Mouse (Mus musculus): ENCODE measurements around the gene Adat3. TPM values are rescaled to one million over a fixed set of nuclear protein-coding genes. Genes with fewer than 3 reads are reported as not detected.
A peak's percentile ranks its signal among the peaks of the same experiment; 100 is the strongest.

The Adat3 gene
- total RNA-seq, 1 experiment, result 12.7 TPM

GRCm38 (mm10) chr10:80609269-80609924, 6.7 kb downstream of the Adat3 start:
- H3K27ac ChIP-seq (ENCODE audit: insufficient read depth, low read depth, low read length, poor library complexity, severe bottlenecking), result no peak overlapping the region
- no peak for DNase-seq (ENCODE audit: low read depth, low spot score)
- no peak for TF ChIP-seq CHD2 (IDR thresholded peaks at IDR 0.05; ENCODE audit: low read depth, low read length)
- no peaks in the 10 kb centered on the region for H3K9me3 ChIP-seq (ENCODE audit: control insufficient read depth, insufficient read depth, low read depth, low read length)
- in situ Hi-C loops (cut with MboI; ENCODE audit: low sequenced_read_pairs in 2 of 2, unreplicated experiment in 2 of 2), result no loop called here
- no peak overlapping the region for H3K9ac ChIP-seq (ENCODE audit: insufficient read depth, low read depth, low read length, poor library complexity, severe bottlenecking)
- H3K36me3 ChIP-seq (ENCODE audit: control insufficient read depth, insufficient read depth, low read length, poor library complexity, severe bottlenecking), result peaks cover 51% of the 10 kb centered on the region
- no peak overlapping the region for H3K4me3 ChIP-seq (ENCODE audit: insufficient read depth in 1 of 2, low read depth in 1 of 2, low read length in 2 of 2, poor library complexity in 1 of 2, severe bottlenecking in 1 of 2)
- H3K4me1 ChIP-seq (ENCODE audit: control insufficient read depth in 2 of 2, insufficient read depth in 2 of 2, low read length in 2 of 2, poor library complexity in 1 of 2), result peaks cover 0 to 18% of the 10 kb centered on the region in 2 experiments; a peak in 1 of 4 replicates

GRCm38 (mm10) chr10:80610116-80610785, 7.6 kb downstream of the Adat3 start:
- Histone ChIP-seq H3K4me3 (ENCODE audit: insufficient read depth in 1 of 2, low read depth in 1 of 2, low read length in 2 of 2, poor library complexity in 1 of 2, severe bottlenecking in 1 of 2) (no peak overlapping the region), H3K9me3 (ENCODE audit: control insufficient read depth, insufficient read depth, low read depth, low read length) (no peaks in the 10 kb centered on the region), H3K9ac (ENCODE audit: insufficient read depth, low read depth, low read length, poor library complexity, severe bottlenecking) (no peak overlapping the region), H3K36me3 (ENCODE audit: control insufficient read depth, insufficient read depth, low read length, poor library complexity, severe bottlenecking) (peaks cover 57% of the 10 kb centered on the region), H3K27ac (ENCODE audit: insufficient read depth, low read depth, low read length, poor library complexity, severe bottlenecking) (no peak overlapping the region), H3K4me1 (ENCODE audit: control insufficient read depth in 2 of 2, insufficient read depth in 2 of 2, low read length in 2 of 2, poor library complexity in 1 of 2) (peaks cover 0 to 14% of the 10 kb centered on the region in 2 experiments; a peak in 1 of 4 replicates)
- TF ChIP-seq ZNF384 (IDR thresholded peaks at IDR 0.05; ENCODE audit: low read depth, low read length) (no peak), HCFC1 (IDR thresholded peaks at IDR 0.05; ENCODE audit: borderline replicate concordance, insufficient read depth, low read length) (no peak), ZC3H11A (IDR thresholded peaks at IDR 0.05; ENCODE audit: borderline replicate concordance, low read depth, low read length) (no peak), CHD2 (IDR thresholded peaks at IDR 0.05; ENCODE audit: low read depth, low read length) (no peak), MAFK (IDR thresholded peaks at IDR 0.05; ENCODE audit: insufficient read depth, low read depth, low read length) (no peak)
- DNase-seq (ENCODE audit: low read depth, low spot score), result no peak
- in situ Hi-C loops (cut with MboI; ENCODE audit: low sequenced_read_pairs in 2 of 2, unreplicated experiment in 2 of 2), result no loop called here

GRCm38 (mm10) chr10:80611024-80611423, 8.3 kb downstream of the Adat3 start:
- H3K36me3 ChIP-seq (ENCODE audit: control insufficient read depth, insufficient read depth, low read length, poor library complexity, severe bottlenecking), result peaks cover 60% of the 10 kb centered on the region
- in situ Hi-C loops (cut with MboI; ENCODE audit: low sequenced_read_pairs in 2 of 2, unreplicated experiment in 2 of 2), result no loop called here
- TF ChIP-seq CHD2 (IDR thresholded peaks at IDR 0.05; ENCODE audit: low read depth, low read length) (no peak), ZNF384 (IDR thresholded peaks at IDR 0.05; ENCODE audit: low read depth, low read length) (no peak), MAFK (IDR thresholded peaks at IDR 0.05; ENCODE audit: insufficient read depth, low read depth, low read length) (no peak)
- peaks cover 0 to 14% of the 10 kb centered on the region in 2 experiments; a peak in 1 of 4 replicates for H3K4me1 ChIP-seq (ENCODE audit: control insufficient read depth in 2 of 2, insufficient read depth in 2 of 2, low read length in 2 of 2, poor library complexity in 1 of 2)
- no peaks in the 10 kb centered on the region for H3K9me3 ChIP-seq (ENCODE audit: control insufficient read depth, insufficient read depth, low read depth, low read length)
- H3K9ac ChIP-seq (ENCODE audit: insufficient read depth, low read depth, low read length, poor library complexity, severe bottlenecking), result no peak overlapping the region
- no peak overlapping the region for H3K27ac ChIP-seq (ENCODE audit: insufficient read depth, low read depth, low read length, poor library complexity, severe bottlenecking)
- DNase-seq (ENCODE audit: low read depth, low spot score), result no peak
- H3K4me3 ChIP-seq (ENCODE audit: insufficient read depth in 1 of 2, low read depth in 1 of 2, low read length in 2 of 2, poor library complexity in 1 of 2, severe bottlenecking in 1 of 2), result no peak overlapping the region

- Histone ChIP-seq H3K9me3 (ENCODE audit: control insufficient read depth, insufficient read depth, low read depth, low read length) (no peaks in the 10 kb centered on the region), H3K27ac (ENCODE audit: insufficient read depth, low read depth, low read length, poor library complexity, severe bottlenecking) (no peak overlapping the region), H3K9ac (ENCODE audit: insufficient read depth, low read depth, low read length, poor library complexity, severe bottlenecking) (no peak overlapping the region), H3K4me1 (ENCODE audit: control insufficient read depth in 2 of 2, insufficient read depth in 2 of 2, low read length in 2 of 2, poor library complexity in 1 of 2) (peaks cover 0 to 11% of the 10 kb centered on the region in 2 experiments; a peak in 1 of 4 replicates), H3K4me3 (ENCODE audit: insufficient read depth in 1 of 2, low read depth in 1 of 2, low read length in 2 of 2, poor library complexity in 1 of 2, severe bottlenecking in 1 of 2) (no peak overlapping the region), H3K36me3 (ENCODE audit: control insufficient read depth, insufficient read depth, low read length, poor library complexity, severe bottlenecking) (peaks cover 54% of the 10 kb centered on the region)
- no peak for TF ChIP-seq ZNF384 (IDR thresholded peaks at IDR 0.05; ENCODE audit: low read depth, low read length)
- TF ChIP-seq ZC3H11A (IDR thresholded peaks at IDR 0.05; ENCODE audit: borderline replicate concordance, low read depth, low read length), result no peak
- DNase-seq (ENCODE audit: low read depth, low spot score), result no peak
- in situ Hi-C loops (cut with MboI; ENCODE audit: low sequenced_read_pairs in 2 of 2, unreplicated experiment in 2 of 2), result no loop called here
Observed at GRCm38 (mm10) chr10:80611905-80612304, 9.2 kb downstream of the Adat3 start.

- H3K36me3 ChIP-seq (ENCODE audit: control insufficient read depth, insufficient read depth, low read length, poor library complexity, severe bottlenecking), result peaks cover 35% of the 10 kb centered on the region
- peaks cover 0 to 3% of the 10 kb centered on the region in 2 experiments; a peak in 1 of 4 replicates for H3K4me1 ChIP-seq (ENCODE audit: control insufficient read depth in 2 of 2, insufficient read depth in 2 of 2, low read length in 2 of 2, poor library complexity in 1 of 2)
- no peak overlapping the region for H3K4me3 ChIP-seq (ENCODE audit: insufficient read depth in 1 of 2, low read depth in 1 of 2, low read length in 2 of 2, poor library complexity in 1 of 2, severe bottlenecking in 1 of 2)
- 0 out of 2 replicates have a peak overlapping the region, but pooled peaks have one; percentile 5 for H3K9ac ChIP-seq (ENCODE audit: insufficient read depth, low read depth, low read length, poor library complexity, severe bottlenecking)
- no peaks in the 10 kb centered on the region for H3K9me3 ChIP-seq (ENCODE audit: control insufficient read depth, insufficient read depth, low read depth, low read length)
- H3K27ac ChIP-seq (ENCODE audit: insufficient read depth, low read depth, low read length, poor library complexity, severe bottlenecking), result no peak overlapping the region
- TF ChIP-seq CHD2 (IDR thresholded peaks at IDR 0.05; ENCODE audit: low read depth, low read length), result no peak
- no peak for TF ChIP-seq ZNF384 (IDR thresholded peaks at IDR 0.05; ENCODE audit: low read depth, low read length)
- no peak for TF ChIP-seq HCFC1 (IDR thresholded peaks at IDR 0.05; ENCODE audit: borderline replicate concordance, insufficient read depth, low read length)
- no peak for TF ChIP-seq MAFK (IDR thresholded peaks at IDR 0.05; ENCODE audit: insufficient read depth, low read depth, low read length)
- no peak for TF ChIP-seq ZC3H11A (IDR thresholded peaks at IDR 0.05; ENCODE audit: borderline replicate concordance, low read depth, low read length)
- in situ Hi-C loops (cut with MboI; ENCODE audit: low sequenced_read_pairs in 2 of 2, unreplicated experiment in 2 of 2), result no loop called here
- DNase-seq (ENCODE audit: low read depth, low spot score), result no peak
Observed at GRCm38 (mm10) chr10:80613821-80614220, 11.1 kb downstream of the Adat3 start.

All from ES-E14 (cell line).